Mouse (Mus musculus) megakaryocyte, embryonic 14.5 days (primary cell): ENCODE data around the gene Vmn2r120. TPM values are rescaled to one million over a fixed set of nuclear protein-coding genes. Genes with fewer than 3 reads are reported as not detected.
"Not testable (repeated sequence)": the region's sequence is repeated elsewhere in the genome, so short reads cannot be mapped to it uniquely, and the experiment has no call there.

Source experiments
- H3K27me3 ChIP-seq: replicated peaks from 2 replicates; pipeline ENCODE3; 2012; ENCODE audit warnings: inconsistent platforms
- H3K36me3 ChIP-seq: replicated peaks from 2 replicates; pipeline ENCODE3; 2012; ENCODE audit warnings: low read length, inconsistent platforms, mixed read lengths
- H3K4me1 ChIP-seq: 2 replicates; pipeline ENCODE4 v1.6.1; 2012; ENCODE audit warnings: inconsistent platforms
- H3K4me3 ChIP-seq: replicated peaks from 2 replicates; pipeline ENCODE3; 2012; ENCODE audit warnings: moderate library complexity, mild to moderate bottlenecking, inconsistent platforms
- H3K9me3 ChIP-seq: 2 replicates; pipeline ENCODE4 v1.6.1; 2012; ENCODE audit warnings: inconsistent platforms
- FLI1 ChIP-seq: IDR thresholded peaks from 2 replicates; pipeline ENCODE4 v1.6.1; 2012; ENCODE audit warnings: low read length, inconsistent platforms, mixed read lengths
- GATA1 ChIP-seq: IDR thresholded peaks from 3 replicates; pipeline ENCODE4 v1.6.1; 2012; ENCODE audit warnings: mixed read lengths, low read length, inconsistent platforms, borderline replicate concordance
- polyA plus RNA-seq: library from polyadenylated mRNA; stranded (reverse); fragments of >175 nt; gene quantifications from 2 replicates; pipeline ENCODE4 v1.2.3, GENCODE M21; 2012; ENCODE audit warnings: low replicate concordance; ENCODE audit not compliant: insufficient read depth

The Vmn2r120 gene
- not detected in 2 replicates for polyA plus RNA-seq

DNA sequence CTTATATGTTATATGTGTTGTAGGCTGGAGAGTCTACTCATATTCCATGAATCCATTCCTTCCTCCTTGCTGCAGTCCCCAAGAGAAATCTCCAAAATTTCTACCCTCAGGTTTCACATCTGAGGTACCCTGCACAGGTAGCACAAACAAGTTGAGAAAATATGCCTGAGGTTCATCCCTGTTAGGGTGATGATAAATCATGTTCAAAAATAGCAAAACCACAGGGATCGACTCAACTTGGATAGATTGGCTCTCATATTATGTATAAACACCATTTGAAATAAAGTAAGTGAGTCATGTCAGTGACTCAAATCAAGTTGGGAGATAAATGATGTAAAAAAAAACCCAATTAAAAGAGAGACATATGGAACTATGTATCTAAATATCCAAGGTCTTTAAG is at the start of gene Vmn2r120:
Vmn2r120 (minus strand) TSS at position 101 of the 400 bp plus-strand sequence.
- no peaks in the 10 kb centered on the region for H3K36me3 ChIP-seq
- no peak for TF ChIP-seq GATA1
- no peak for TF ChIP-seq FLI1
- no peaks in the 10 kb centered on the region for H3K9me3 ChIP-seq
- H3K4me1 ChIP-seq: no peaks in the 10 kb centered on the region
- H3K4me3 ChIP-seq: no peak within 1 kb of the TSS
- H3K27me3 ChIP-seq: no peaks in the 10 kb centered on the region

DNA sequence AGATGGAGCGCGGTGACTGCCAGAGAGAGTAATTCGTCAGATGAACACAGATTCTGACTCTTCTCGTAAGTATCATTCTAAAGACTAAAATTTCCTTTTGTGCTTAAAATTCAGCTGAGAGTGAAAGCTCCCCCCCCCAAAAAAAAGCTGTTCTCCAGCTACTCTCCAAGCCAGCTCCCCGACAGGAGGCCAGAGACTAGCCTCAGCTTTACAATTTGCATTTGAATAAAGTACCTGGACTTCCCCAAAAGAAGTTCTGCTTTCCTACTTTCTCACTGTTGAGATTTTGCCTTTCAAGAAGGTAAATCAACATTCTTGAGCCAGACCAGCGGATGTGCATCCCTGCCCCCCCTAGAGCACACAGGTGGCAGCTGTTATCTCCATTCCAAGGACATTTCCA is 42.0 kb upstream of the Vmn2r120 start:
- not testable (repeated sequence) for H3K36me3 ChIP-seq

GRCm38 (mm10) chr17:57574075-57574705 is 28.9 kb upstream of the Vmn2r120 start:
- Histone ChIP-seq H3K4me1 (no peaks in the 10 kb centered on the region), H3K9me3 (peaks cover 8% of the 10 kb centered on the region)
- TF ChIP-seq FLI1: no peak
- TF ChIP-seq GATA1: no peak

More for the DNA sequence above, 42.0 kb upstream of the Vmn2r120 start:
- not testable (repeated sequence) for H3K27me3 ChIP-seq, H3K4me1 ChIP-seq, H3K4me3 ChIP-seq, H3K9me3 ChIP-seq

More at GRCm38 (mm10) chr17:57574075-57574705, 28.9 kb upstream of the Vmn2r120 start:
- Histone ChIP-seq H3K36me3 (no peaks in the 10 kb centered on the region), H3K27me3 (no peaks in the 10 kb centered on the region), H3K4me3 (no peak overlapping the region)

Other genes with a start within 250 kb of the Vmn2r120 start
- 4.9 TPM in 1 of 2 replicates, not detected in the other for gene Adgre1, start 186.8 kb downstream of the Vmn2r120 start, polyA plus RNA-seq
- not detected in 2 replicates for gene Gm21834, start 196.7 kb upstream of the Vmn2r120 start, polyA plus RNA-seq
- gene Cntnap5c, start 224.1 kb upstream of the Vmn2r120 start, polyA plus RNA-seq: not detected in 2 replicates